Mouse (Mus musculus) neural tube, embryonic 11.5 days (tissue): ENCODE results near the gene Tmem92. TPM values are rescaled to one million over a fixed set of nuclear protein-coding genes. Genes with fewer than 3 reads are reported as not detected.

Source experiments
- ATAC-seq: fragments of 200-750 bp; cut with Nextera tagmentation; 2 replicates; pipeline ENCODE4 v1.8.0; 2017; ENCODE audit warnings: moderate number of reproducible peaks, mild to moderate bottlenecking, moderate TSS enrichment, moderate library complexity; ENCODE audit not compliant: insufficient read depth, low FRiP score, low TSS enrichment
- DNase-seq: peaks from one replicate; pipeline ENCODE4 v3.0.0-alpha.2; 2015; ENCODE audit warnings: low spot score
- H3K27ac ChIP-seq: fragments of 300-500 bp; sonication (generic); 2 replicates; pipeline ENCODE4 v1.5.1; 2014; ENCODE audit warnings: low read depth, mild to moderate bottlenecking, low read length
- H3K27me3 ChIP-seq: fragments of 300-500 bp; sonication (generic); 2 replicates; pipeline ENCODE4 v1.6.1; 2014; ENCODE audit warnings: mild to moderate bottlenecking, low read length, mixed read lengths; ENCODE audit not compliant: control insufficient read depth, insufficient read depth
- H3K36me3 ChIP-seq: fragments of 300-500 bp; sonication (generic); 2 replicates; pipeline ENCODE4 v1.6.1; 2014; ENCODE audit warnings: mild to moderate bottlenecking, low read length, moderate library complexity, mixed read lengths; ENCODE audit not compliant: control insufficient read depth, insufficient read depth
- H3K4me1 ChIP-seq: fragments of 300-500 bp; sonication (generic); 2 replicates; pipeline ENCODE4 v1.6.1; 2014; ENCODE audit warnings: low read length, mixed read lengths; ENCODE audit not compliant: control insufficient read depth, insufficient read depth
- H3K4me2 ChIP-seq: fragments of 300-500 bp; sonication (generic); 2 replicates; pipeline ENCODE4 v1.6.1; 2014; ENCODE audit warnings: low read depth, mild to moderate bottlenecking, moderate library complexity
- H3K4me3 ChIP-seq: fragments of 300-500 bp; sonication (generic); 2 replicates; pipeline ENCODE4 v1.5.1; 2014; ENCODE audit warnings: low read depth, low read length
- H3K9ac ChIP-seq: fragments of 300-500 bp; sonication (generic); 2 replicates; pipeline ENCODE4 v1.6.1; 2014; ENCODE audit warnings: mild to moderate bottlenecking, low read length
- H3K9me3 ChIP-seq: fragments of 300-500 bp; sonication (generic); 2 replicates; pipeline ENCODE4 v1.6.1; 2016; ENCODE audit warnings: low read length; ENCODE audit not compliant: control insufficient read depth
- WGBS: fragments of 180-500 bp; shearing (Covaris S2); extraction: QIAGEN DNeasy Blood & Tissue Kit; methylation state at CpG from one replicate; pipeline ENCODE4 v1.1.7; 2014; 5-methylcytosine and 5-hydroxymethylcytosine counted together
- polyA plus RNA-seq: library from polyadenylated mRNA; unstranded; fragments of >200 nt; fragmentation: Nextera tagmentation; extraction: Ambion mirVana; gene quantifications from 2 replicates; pipeline ENCODE4 v1.2.1, GENCODE M21; 2014

Gene Tmem92
- polyA plus RNA-seq, 1 experiment from 2014 or later: not detected

- no peaks in the 10 kb centered on the region for H3K4me1 ChIP-seq
- DNase-seq (no peak), ATAC-seq (no peak)
- H3K9me3 ChIP-seq: no peaks in the 10 kb centered on the region
- 76% methylated on average over 29 of the region's 29 CpGs for WGBS
- H3K36me3 ChIP-seq: no peaks in the 10 kb centered on the region
- no peaks in the 10 kb centered on the region for H3K27me3 ChIP-seq
- H3K9ac ChIP-seq: no peak within 1 kb of the TSS
- no peak within 1 kb of the TSS for H3K4me3 ChIP-seq
- no peak within 1 kb of the TSS for H3K4me2 ChIP-seq
- H3K27ac ChIP-seq: no peak within 1 kb of the TSS
Observed at GRCm38 (mm10) chr11:94741732-94742272, 40.7 kb downstream of the Tmem92 start, which contains the start of gene Cdc34b. Gene Cdc34b (plus strand): TSS chr11:94741782.

GRCm38 (mm10) chr11:94735746-94736145 lies 46.8 kb downstream of the Tmem92 start:
- Histone ChIP-seq H3K27me3 (no peaks in the 10 kb centered on the region), H3K4me3 (no peak overlapping the region), H3K27ac (no peak overlapping the region), H3K9me3 (no peaks in the 10 kb centered on the region), H3K4me1 (no peaks in the 10 kb centered on the region), H3K36me3 (no peaks in the 10 kb centered on the region), H3K4me2 (no peak overlapping the region), H3K9ac (no peak overlapping the region)
- WGBS: 64% methylated on average over 2 of the region's 2 CpGs
- no peak for ATAC-seq
- no peak for DNase-seq

- Histone ChIP-seq H3K36me3 (no peaks in the 10 kb centered on the region), H3K4me1 (no peaks in the 10 kb centered on the region), H3K9me3 (no peaks in the 10 kb centered on the region), H3K27ac (no peak overlapping the region), H3K27me3 (no peaks in the 10 kb centered on the region), H3K9ac (no peak overlapping the region), H3K4me3 (no peak overlapping the region), H3K4me2 (no peak overlapping the region)
- ATAC-seq (no peak), DNase-seq (no peak)
- 39% methylated on average over 8 of the region's 8 CpGs for WGBS
Observed at GRCm38 (mm10) chr11:94732773-94733172, 49.7 kb downstream of the Tmem92 start.

GRCm38 (mm10) chr11:94731229-94731628 lies 51.3 kb downstream of the Tmem92 start:
- Histone ChIP-seq H3K4me2 (no peak overlapping the region), H3K4me1 (no peaks in the 10 kb centered on the region), H3K4me3 (no peak overlapping the region), H3K27ac (no peak overlapping the region), H3K36me3 (no peaks in the 10 kb centered on the region), H3K9me3 (no peaks in the 10 kb centered on the region), H3K9ac (no peak overlapping the region), H3K27me3 (no peaks in the 10 kb centered on the region)
- DNase-seq (no peak), ATAC-seq (no peak)
- whole genome bisulfite sequencing: 87% methylated on average over 12 of the region's 12 CpGs

- no peak overlapping the region for H3K4me3 ChIP-seq
- DNase-seq (peak; percentile 63), ATAC-seq (no peak)
- no peaks in the 10 kb centered on the region for H3K9me3 ChIP-seq
- H3K4me1 ChIP-seq: no peaks in the 10 kb centered on the region
- no peak overlapping the region for H3K27ac ChIP-seq
- no peak overlapping the region for H3K4me2 ChIP-seq
- 36% methylated on average over 5 of the region's 5 CpGs for WGBS
- H3K36me3 ChIP-seq: no peaks in the 10 kb centered on the region
- no peaks in the 10 kb centered on the region for H3K27me3 ChIP-seq
- H3K9ac ChIP-seq: no peak overlapping the region
Observed at GRCm38 (mm10) chr11:94730261-94730660, 52.2 kb downstream of the Tmem92 start.

DNA sequence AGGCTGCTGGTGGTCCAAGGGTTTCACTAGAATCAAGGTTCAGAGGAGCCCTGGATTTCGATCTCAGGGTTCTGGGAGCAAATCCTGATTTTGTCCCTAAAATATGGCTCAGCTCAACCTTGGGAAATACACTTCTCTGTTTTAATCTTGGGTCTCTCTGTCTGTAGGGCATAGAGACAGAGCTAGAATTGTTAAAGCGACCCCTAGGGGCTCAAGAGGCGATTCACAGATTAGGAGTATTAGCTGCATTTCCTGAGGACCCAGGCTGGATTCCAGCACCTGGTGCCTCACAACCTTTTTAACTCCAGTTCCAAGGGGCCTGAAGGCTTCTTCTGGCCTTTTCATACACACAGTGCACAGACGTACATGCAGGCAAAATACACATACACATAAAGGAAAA lies 52.9 kb downstream of the Tmem92 start:
- Histone ChIP-seq H3K9ac (no peak overlapping the region), H3K4me1 (no peaks in the 10 kb centered on the region), H3K9me3 (no peaks in the 10 kb centered on the region), H3K36me3 (no peaks in the 10 kb centered on the region), H3K4me2 (no peak overlapping the region), H3K27ac (no peak overlapping the region), H3K27me3 (no peaks in the 10 kb centered on the region), H3K4me3 (no peak overlapping the region)
- DNase-seq (no peak), ATAC-seq (no peak)
- WGBS: 39% methylated on average over 4 of the region's 4 CpGs

- DNase-seq (no peak), ATAC-seq (no peak)
- Histone ChIP-seq H3K4me3 (no peak overlapping the region), H3K9me3 (no peaks in the 10 kb centered on the region), H3K27me3 (no peaks in the 10 kb centered on the region), H3K4me1 (no peaks in the 10 kb centered on the region), H3K9ac (no peak overlapping the region), H3K4me2 (no peak overlapping the region), H3K36me3 (no peaks in the 10 kb centered on the region), H3K27ac (no peak overlapping the region)
- 82% methylated on average over 3 of the region's 3 CpGs for WGBS
Observed at GRCm38 (mm10) chr11:94728545-94728944, 54.0 kb downstream of the Tmem92 start.

DNA sequence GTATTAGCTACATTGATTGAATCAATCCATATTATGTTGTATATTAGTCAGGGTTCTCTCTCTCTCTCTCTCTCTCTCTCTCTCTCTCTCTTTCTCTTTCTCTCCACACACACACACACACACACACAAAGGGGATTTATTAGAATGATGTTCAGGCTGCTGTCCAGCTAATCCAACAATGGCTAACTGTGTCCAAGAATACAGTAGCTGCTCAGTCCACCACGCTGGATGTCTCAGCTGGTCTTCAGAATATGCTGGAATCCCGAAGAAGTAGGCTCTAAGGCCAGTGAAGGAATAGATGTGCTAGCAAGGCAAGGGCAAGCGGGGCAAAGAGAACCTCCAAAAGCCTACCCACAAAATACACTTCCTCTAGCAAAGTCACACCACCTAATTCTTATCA lies 55.2 kb downstream of the Tmem92 start:
- DNase-seq (no peak), ATAC-seq (no peak)
- 85% methylated on average over 3 of the region's 3 CpGs for WGBS
- Histone ChIP-seq H3K27ac (no peak overlapping the region), H3K9ac (no peak overlapping the region), H3K27me3 (no peaks in the 10 kb centered on the region), H3K9me3 (no peaks in the 10 kb centered on the region), H3K4me3 (no peak overlapping the region), H3K4me1 (no peaks in the 10 kb centered on the region), H3K36me3 (no peaks in the 10 kb centered on the region), H3K4me2 (no peak overlapping the region)
